Mouse (Mus musculus) urinary bladder, postnatal 36 days (tissue): ENCODE results near the gene Msx3.

Experiments used
- DNase-seq, 2 experiments: peaks; one replicate each; pipeline ENCODE4 v3.0.0; 2022; ENCODE audit warnings: low spot score in 2 of 2, mixed read lengths in 1 of 2

Msx3 gene

DNA sequence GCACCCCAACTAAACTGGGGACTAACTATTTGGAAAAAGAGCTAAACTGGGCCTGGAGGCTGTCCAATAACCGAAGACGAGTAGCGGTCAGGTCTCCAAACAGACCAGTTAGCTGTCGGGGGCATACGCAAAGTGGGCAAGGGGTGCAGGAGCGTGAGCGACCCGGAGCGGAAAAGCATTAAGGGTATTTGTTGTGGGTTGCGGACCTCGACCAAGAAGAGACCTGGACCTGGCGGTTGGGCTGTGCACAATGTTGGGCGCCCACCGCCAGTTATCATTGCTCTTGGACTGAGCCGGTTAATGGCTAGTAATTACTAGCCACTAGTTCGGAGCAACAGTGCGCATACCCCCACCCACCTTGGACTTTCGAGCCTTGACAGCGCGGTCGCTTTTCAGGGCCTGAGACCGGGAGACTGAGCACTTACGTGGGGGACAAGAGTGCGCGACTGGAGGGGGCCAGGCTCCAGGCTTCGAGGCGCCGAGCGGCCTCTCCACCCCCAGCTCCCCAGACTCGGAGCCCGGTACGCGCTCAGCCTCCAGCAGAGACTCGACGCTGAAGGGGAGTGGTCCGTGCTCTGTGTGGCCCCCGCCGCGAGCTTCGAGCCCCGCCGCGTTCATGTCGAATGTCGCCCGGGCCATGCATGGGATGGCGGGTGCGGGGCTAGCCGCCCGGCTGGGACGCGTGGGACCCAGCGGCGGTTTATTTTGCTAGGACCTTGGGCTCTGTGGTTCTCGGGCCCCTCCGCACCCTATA is at the start of gene Msx3:
Msx3 (minus strand) TSS at position 729 of the 754 bp plus-strand sequence.
- DNase-seq, result no peak

- no peak for DNase-seq
Measured at GRCm38 (mm10) chr7:140098466-140098865, 49.6 kb upstream of the Msx3 start.

DNA sequence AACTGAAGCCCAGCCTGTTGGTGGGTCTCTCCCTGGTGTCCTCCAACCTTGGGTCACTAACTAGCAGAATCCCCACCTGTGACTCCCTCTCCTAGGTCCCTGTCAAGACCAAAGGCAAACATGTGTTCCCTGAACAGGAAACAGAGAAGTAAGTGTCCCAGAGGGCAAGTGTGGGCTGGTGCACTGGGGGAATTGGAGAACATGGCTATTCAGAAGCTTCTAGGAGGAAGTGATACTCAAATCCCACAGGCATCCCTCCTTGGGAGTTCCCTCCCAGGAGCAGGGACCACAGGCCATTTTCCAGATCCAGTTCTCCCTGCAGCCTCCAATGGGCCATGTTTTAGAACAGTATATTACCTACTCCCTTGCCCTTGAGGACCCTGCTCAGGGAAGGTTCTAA is 47.2 kb upstream of the Msx3 start:
- no peak for DNase-seq

DNA sequence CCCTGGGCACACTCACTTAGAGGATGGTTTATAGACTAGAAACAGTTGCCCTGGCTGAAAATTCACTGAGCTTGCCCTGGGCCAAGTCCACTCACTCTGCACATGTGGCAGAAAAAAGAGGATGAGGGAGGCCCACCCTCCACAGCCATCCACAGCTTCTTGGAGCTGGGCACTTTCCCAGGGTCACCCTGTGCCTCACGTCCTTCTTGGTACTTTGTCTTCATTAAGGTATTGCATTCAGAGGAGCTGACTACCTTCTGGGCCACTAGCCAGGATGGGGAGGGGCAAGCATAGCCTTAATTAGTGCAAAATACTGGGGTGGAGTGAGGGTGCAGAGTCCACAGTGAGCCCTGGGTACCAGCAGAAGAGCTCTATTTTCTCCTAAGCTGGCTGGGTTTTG is 46.7 kb upstream of the Msx3 start:
- DNase-seq, result no peak

DNA sequence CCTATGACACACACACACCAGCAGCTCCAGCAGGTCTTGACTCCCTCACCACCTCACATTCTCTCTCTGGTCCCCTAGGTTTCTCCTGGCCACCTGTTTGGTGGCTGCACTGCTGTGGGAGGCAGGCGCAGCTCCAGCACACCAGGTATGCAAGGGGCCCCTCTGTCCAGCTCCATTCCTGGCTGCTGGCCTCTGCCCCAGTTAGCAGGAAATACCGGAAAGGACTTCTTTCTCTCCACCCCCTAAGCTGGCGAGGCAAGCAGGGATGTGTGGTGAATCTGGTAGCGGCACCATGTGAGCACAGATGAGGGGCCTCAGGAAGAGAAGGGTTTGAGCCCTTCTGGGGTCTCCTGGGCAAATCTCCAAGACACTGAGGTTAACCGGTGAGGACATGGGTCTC is 46.1 kb upstream of the Msx3 start:
- DNase-seq, result peak; percentile 53

GRCm38 (mm10) chr7:140092924-140093528 is 44.1 kb upstream of the Msx3 start, which contains the start of gene Prap1:
Gene Prap1, plus strand, starts transcription at chr7:140093395.
- no peak for DNase-seq

- DNase-seq, result no peak
Measured at GRCm38 (mm10) chr7:140090601-140091000, 41.7 kb upstream of the Msx3 start.

GRCm38 (mm10) chr7:140082242-140082678 is 33.4 kb upstream of the Msx3 start, which contains the start of gene Caly:
Gene Caly, minus strand, starts transcription at chr7:140082548.
- DNase-seq, result no peak

DNA sequence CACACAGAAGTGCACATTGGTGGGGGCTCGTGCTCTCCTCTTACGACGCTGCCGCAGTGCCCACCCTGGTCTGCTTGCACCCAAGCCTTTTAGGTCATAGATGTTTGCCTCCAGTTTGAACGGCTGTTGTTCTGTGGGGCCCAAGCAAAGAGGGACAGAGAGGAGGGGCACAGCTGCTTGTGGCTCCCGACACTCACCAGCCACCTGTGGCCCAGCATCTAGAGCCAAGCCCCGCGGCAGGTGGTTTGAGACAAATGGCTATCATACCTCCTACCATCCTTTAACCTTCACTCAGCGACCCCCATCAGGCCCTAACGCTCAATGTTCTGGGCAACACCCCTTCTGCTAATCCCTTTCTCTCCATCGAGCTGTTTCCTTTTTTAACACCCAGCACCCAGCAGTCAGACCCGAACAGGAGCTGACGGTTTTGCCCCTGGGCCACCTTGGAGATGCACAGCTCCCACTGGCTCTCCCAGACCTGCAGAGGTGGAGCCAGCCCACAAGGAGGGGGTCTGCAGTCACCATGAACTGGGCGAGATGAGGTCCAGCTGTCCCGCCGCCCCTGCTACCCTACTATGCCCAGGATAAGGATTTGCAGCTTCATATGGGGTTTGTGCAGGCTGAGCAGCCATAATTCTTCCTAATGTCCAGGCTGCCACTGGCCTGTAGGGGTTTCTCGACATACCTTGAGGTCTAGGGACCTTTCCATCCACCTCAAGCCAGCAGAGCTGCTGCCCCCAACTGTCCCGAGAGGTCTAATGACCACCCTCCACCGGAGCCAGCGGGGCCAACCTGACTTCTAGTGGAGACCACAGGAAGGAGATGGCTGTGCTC is 32.7 kb upstream of the Msx3 start:
- no peak for DNase-seq

DNA sequence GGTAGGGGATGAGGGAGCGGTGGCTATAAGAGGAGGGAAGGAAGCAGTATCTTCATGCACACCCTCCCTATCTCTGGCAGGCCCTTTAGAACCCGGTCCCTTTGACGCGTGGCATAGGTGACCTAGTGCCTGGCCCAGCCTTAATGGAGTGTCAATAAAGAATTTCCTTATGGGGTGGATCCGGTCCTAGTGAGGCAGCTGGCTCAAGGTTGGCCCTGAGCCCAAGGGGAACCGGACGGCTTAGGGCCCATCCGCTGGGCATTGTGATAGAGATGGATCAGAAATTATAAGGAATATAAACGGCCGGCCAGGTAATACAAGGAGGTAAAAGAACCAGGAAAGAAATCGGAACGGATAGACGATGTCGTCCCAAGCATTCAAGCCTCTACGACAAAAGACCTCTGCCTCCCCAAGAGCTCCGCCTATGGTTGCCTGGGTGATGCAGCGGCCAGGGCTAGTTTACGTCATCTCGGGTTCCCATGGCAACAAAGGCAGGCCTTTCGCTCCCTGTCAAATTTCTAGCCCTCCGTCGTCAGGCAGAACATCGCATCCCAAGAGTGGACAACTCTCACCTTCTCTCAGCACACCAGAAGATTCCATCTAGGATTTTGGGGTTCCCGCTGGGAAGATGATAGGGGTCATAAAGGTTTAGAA is 31.7 kb upstream of the Msx3 start:
- peak in 1 of 2 experiments; percentile 66 for DNase-seq

GRCm38 (mm10) chr7:140078711-140079110 is 29.8 kb upstream of the Msx3 start:
- DNase-seq, result peak in 1 of 2 experiments; percentile 73

DNA sequence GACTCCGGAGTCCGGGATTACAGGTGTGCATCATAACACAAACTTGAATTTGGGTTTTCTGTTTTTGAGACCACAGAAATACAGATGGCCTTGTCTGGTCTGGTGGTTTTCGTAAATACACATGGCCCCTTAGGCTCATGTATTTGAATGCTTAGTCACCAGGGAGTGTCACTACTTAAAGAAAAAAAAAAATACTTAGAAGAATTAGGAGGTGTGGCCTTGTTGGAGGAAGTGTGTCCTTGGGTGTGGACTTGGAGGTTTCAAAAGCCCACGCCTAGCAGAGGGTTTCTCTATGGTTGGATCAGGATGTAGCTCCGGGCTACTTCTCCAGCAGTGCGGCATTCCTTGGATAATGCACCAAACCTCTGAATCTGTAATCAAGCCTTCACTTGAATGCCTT is 28.8 kb upstream of the Msx3 start:
- no peak for DNase-seq

DNA sequence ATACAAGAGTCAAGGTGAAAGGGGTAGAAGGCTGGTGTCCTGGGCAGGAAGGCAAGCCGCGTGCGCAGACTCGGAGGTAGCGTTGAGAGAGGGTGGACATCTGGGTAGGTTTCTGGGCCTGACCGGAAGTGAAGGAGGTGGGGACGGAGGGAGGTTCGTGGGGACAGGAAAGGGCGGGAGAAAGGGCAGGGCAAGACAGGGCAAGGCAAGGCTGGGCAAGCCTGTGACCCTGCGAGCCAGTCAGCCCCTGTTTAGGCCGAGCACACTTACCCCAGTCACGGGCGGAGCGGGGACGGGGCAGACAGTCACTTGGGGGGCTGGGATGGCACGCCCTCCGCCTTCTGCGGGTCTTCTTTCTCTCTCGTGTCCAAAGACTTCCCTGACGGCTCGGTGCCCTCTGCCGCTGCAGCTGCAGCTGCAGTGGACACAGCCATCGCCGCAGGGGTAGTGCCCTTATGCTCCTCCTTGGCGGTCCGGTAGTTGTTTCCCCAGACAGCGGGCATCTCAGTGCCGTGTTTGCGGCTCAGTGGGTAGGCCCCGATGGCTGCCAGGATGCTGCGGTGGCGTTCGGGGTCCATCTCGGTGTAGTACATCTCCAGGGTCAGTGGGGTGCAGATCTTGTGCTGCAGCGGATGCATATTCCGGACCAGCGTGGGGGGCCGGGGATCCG is 21.3 kb upstream of the Msx3 start:
- DNase-seq, result peak in 1 of 2 experiments; percentile 28

DNA sequence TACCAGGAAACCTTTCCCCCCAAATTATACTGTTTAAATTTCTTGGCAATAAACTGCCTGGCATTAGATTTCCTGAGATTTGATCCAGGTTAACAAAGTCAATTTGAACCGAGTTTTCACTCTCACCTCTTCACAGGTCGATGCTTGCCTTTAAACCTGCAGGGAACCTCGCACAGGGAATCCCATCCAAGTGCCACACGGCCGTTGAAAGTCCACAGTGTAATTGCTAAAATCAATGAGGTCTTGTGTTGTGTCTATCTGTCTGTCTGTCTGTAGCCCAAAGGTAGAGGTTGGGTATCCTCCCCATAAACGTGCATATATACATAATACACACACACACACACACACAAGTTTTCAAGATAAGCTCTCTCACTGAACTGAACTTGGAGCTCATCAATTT is 18.5 kb upstream of the Msx3 start:
- no peak for DNase-seq

DNA sequence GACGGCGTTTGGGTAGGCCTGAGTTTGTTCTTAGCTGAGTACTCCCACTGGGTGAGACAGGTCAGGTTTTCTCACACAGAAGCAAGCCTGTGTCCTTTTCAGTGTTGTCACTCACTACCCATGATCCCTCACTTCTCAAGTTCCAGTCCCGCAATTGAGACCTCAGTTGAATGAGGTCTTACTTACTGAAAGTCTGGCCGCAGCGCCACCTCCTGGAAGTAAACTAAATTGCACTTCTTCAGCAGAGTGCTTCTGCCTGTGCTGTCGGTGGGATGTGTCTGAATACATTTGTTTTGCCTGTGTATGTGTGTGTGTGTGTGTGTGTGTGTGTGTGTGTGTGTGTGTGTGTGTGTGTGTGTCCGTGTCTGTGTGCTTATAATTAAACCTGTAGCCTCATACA is 14.2 kb upstream of the Msx3 start:
- peak; percentile 59 to 60 for DNase-seq

- peak in 1 of 2 experiments; percentile 25 for DNase-seq
Measured at GRCm38 (mm10) chr7:140062307-140062706, 13.4 kb upstream of the Msx3 start.

- DNase-seq, result no peak
Measured at GRCm38 (mm10) chr7:140061832-140062130, 12.9 kb upstream of the Msx3 start.

DNA sequence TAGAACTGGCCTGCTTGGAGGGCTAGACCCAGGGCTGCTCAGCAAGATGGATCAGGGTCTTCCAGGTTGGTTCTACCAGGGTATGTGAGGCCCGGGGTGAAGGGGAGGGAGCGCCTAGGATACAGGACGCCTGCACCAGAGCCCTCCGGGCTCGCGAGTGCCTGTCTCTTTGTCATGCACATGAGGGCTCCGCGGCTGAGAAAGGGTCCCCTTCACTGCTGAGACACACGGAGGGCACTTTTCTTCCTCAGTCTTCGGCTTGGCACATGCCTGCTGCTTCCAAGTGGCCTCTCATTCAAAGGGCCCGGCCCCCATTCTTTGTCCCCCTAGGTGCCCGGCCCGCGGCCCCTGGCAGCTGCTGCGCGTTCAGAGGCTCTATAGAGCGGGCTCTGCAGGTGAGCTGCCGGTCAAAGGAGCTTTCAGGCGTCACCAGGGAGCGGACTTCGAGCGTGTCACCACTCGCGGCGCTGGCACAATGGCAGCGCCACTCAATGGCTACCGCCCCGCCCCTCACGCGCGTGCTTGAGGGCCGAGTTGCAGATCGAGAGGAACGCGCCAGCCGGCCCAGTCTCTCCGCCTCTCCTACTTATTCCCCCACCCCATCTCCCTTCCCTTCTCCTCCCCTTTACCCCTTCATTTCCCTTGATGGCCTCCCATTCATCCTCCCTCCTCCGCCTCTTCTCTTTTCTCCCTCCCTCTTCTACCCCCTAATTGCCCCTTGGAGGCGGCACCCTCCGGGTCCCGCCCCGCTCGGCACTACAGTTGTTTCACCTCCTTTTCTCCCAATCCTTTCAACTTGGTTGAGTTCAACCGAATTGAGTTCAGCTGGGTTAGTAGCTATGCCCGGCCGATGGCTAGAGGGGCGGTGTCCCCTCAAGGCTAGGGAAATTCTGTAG is 12.3 kb upstream of the Msx3 start:
- DNase-seq, result peak; percentile 57 to 65

GRCm38 (mm10) chr7:140059601-140060000 is 10.7 kb upstream of the Msx3 start:
- no peak for DNase-seq

DNA sequence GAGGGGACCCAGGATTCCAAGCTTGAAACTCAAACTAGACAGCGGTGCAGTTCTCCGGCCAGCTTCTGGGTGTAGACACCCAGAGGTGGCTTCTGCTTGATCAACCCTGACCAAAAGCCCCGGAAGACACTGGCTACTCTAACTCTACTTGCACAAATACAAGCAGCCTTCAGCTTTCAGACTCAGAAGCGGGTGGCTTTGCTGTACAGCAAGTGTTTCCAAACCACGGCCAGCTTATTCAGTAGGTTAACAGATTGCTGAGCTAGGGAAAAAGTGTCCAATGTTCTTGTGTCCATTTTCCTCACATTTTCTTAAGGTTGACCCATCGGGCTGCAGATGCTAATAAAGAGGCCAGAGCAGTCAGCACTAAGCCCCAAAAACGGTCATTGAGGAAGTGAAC is 9.6 kb upstream of the Msx3 start:
- no peak for DNase-seq
